Mouse (Mus musculus) limb, embryonic 13.5 days (tissue): ENCODE data around the gene Arl15. TPM values are rescaled to one million over a fixed set of nuclear protein-coding genes. Genes with fewer than 3 reads are reported as not detected.
A peak's percentile ranks its signal among the peaks of the same experiment; 100 is the strongest.

Experiments used
- ATAC-seq: fragments of 200-750 bp; cut with Nextera tagmentation; 2 replicates; pipeline ENCODE4 v1.8.0; 2017; ENCODE audit warnings: low read depth, moderate number of reproducible peaks, moderate TSS enrichment; ENCODE audit not compliant: low FRiP score
- H3K27ac ChIP-seq: fragments of 300-500 bp; sonication (generic); 2 replicates; pipeline ENCODE4 v1.5.1; 2015; ENCODE audit warnings: inconsistent platforms, mild to moderate bottlenecking, moderate library complexity
- H3K27me3 ChIP-seq: fragments of 300-500 bp; sonication (generic); 2 replicates; pipeline ENCODE4 v1.6.1; 2015; ENCODE audit warnings: mild to moderate bottlenecking, inconsistent platforms
- H3K36me3 ChIP-seq: fragments of 300-500 bp; sonication (generic); 2 replicates; pipeline ENCODE4 v1.6.1; 2015; ENCODE audit warnings: inconsistent platforms, mild to moderate bottlenecking, moderate library complexity
- H3K4me1 ChIP-seq: fragments of 300-500 bp; sonication (generic); 2 replicates; pipeline ENCODE4 v1.6.1; 2015; ENCODE audit warnings: inconsistent platforms
- H3K4me2 ChIP-seq: fragments of 300-500 bp; sonication (generic); replicated peaks from 2 replicates; pipeline ENCODE4 v1.6.1; 2015; ENCODE audit warnings: inconsistent platforms, mild to moderate bottlenecking, moderate library complexity
- H3K4me3 ChIP-seq: fragments of 300-500 bp; sonication (generic); 2 replicates; pipeline ENCODE4 v1.5.1; 2015; ENCODE audit warnings: moderate library complexity, mild to moderate bottlenecking, inconsistent platforms
- H3K9ac ChIP-seq: fragments of 300-500 bp; sonication (generic); 2 replicates; pipeline ENCODE4 v1.6.1; 2015; ENCODE audit warnings: mild to moderate bottlenecking, inconsistent platforms
- H3K9me3 ChIP-seq: fragments of 300-500 bp; sonication (generic); 2 replicates; pipeline ENCODE4 v1.6.1; 2016; ENCODE audit warnings: inconsistent platforms
- WGBS: fragments of 180-500 bp; shearing (Covaris S2); methylation state at CpG from one replicate; pipeline ENCODE4 v1.1.7; 2015; 5-methylcytosine and 5-hydroxymethylcytosine counted together
- polyA plus RNA-seq: library from polyadenylated mRNA; unstranded; fragments of >200 nt; fragmentation: Nextera tagmentation; extraction: Ambion mirVana; gene quantifications from 2 replicates; pipeline ENCODE4 v1.2.1, GENCODE M21; 2015

Arl15 gene
- polyA plus RNA-seq, 1 experiment from 2014 or later = 14.2 TPM

DNA sequence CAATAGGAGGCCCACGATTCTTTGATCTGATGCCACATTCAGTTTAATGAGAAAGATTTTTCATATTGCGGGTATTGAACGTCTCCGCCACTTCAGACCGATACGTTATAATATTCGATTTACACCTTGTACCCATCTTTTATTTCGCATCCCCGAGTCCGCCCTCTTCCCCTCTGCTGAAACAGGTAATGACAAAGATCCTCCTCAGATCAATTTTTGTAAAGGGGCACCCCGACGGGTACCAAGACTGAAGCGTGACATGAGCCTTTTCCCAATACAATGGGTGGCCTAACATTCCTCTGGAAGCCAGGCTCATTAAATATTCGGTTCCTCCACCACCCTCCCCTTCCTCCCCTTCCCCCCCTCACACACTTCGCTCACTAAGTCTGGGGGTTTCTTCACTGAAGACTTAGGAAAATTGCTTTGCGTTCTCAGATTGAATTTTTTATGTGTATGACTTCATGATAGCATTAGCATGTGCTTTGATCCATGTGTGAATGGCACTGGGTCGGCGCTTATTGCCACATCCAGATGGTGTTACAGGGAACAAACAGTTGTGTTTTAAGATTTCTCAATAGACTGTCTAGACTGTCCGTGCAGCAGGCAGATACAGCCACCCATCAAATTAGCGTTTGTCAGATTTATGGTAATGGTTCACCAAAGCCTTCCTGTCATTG, 85.5 kb downstream of the Arl15 start:
- no peaks in the 10 kb centered on the region for H3K36me3 ChIP-seq
- ATAC-seq = peak; percentile 38; the same call in 1 of the 2 replicates
- peaks cover 54% of the 10 kb centered on the region for H3K4me1 ChIP-seq
- peaks cover 12% of the 10 kb centered on the region for H3K27me3 ChIP-seq
- H3K27ac ChIP-seq = no peak overlapping the region
- H3K9me3 ChIP-seq = no peaks in the 10 kb centered on the region
- 31% methylated on average over 20 of the region's 20 CpGs for WGBS
- no peak overlapping the region for H3K4me3 ChIP-seq
- no peak overlapping the region for H3K9ac ChIP-seq
- H3K4me2 ChIP-seq = peak overlapping the region; percentile 41; the same call in 1 of the 2 replicates

- H3K4me3 ChIP-seq = no peak overlapping the region
- no peaks in the 10 kb centered on the region for H3K36me3 ChIP-seq
- H3K9me3 ChIP-seq = no peaks in the 10 kb centered on the region
- peaks cover 12% of the 10 kb centered on the region for H3K27me3 ChIP-seq
- no peak overlapping the region for H3K27ac ChIP-seq
- peaks cover 48% of the 10 kb centered on the region for H3K4me1 ChIP-seq
- 19% methylated on average over 19 of the region's 19 CpGs for WGBS
- no peak for ATAC-seq
- no peak overlapping the region for H3K9ac ChIP-seq
- peak overlapping the region; percentile 41 for H3K4me2 ChIP-seq
Observed at GRCm38 (mm10) chr13:113880564-113881171, 86.4 kb downstream of the Arl15 start.

- Histone ChIP-seq H3K9ac (no peak overlapping the region), H3K9me3 (no peaks in the 10 kb centered on the region), H3K27me3 (peaks cover 12% of the 10 kb centered on the region), H3K4me3 (no peak overlapping the region), H3K36me3 (no peaks in the 10 kb centered on the region), H3K4me2 (0 out of 2 replicates have a peak overlapping the region, but pooled peaks have one; percentile 30), H3K27ac (no peak overlapping the region), H3K4me1 (peaks cover 48% of the 10 kb centered on the region)
- ATAC-seq = no peak
- WGBS = 33% methylated on average over 1 of the region's 1 CpGs
Observed at GRCm38 (mm10) chr13:113882959-113883358, 88.7 kb downstream of the Arl15 start.

GRCm38 (mm10) chr13:113887090-113887489, 92.8 kb downstream of the Arl15 start:
- WGBS = 67% methylated on average over 6 of the region's 6 CpGs
- no peak for ATAC-seq

GRCm38 (mm10) chr13:113888126-113888525, 93.8 kb downstream of the Arl15 start:
- H3K4me1 ChIP-seq = peaks cover 23% of the 10 kb centered on the region
- H3K9ac ChIP-seq = no peak overlapping the region
- H3K27ac ChIP-seq = no peak overlapping the region
- no peaks in the 10 kb centered on the region for H3K36me3 ChIP-seq
- H3K9me3 ChIP-seq = no peaks in the 10 kb centered on the region
- 45% methylated on average over 5 of the region's 5 CpGs for WGBS
- no peak overlapping the region for H3K4me2 ChIP-seq
- H3K4me3 ChIP-seq = no peak overlapping the region
- no peaks in the 10 kb centered on the region for H3K27me3 ChIP-seq
- no peak for ATAC-seq

More at GRCm38 (mm10) chr13:113887090-113887489, 92.8 kb downstream of the Arl15 start:
- Histone ChIP-seq H3K9ac (no peak overlapping the region), H3K4me1 (peaks cover 30% of the 10 kb centered on the region), H3K27me3 (no peaks in the 10 kb centered on the region), H3K27ac (no peak overlapping the region), H3K9me3 (no peaks in the 10 kb centered on the region), H3K4me3 (no peak overlapping the region), H3K36me3 (no peaks in the 10 kb centered on the region), H3K4me2 (no peak overlapping the region)

DNA sequence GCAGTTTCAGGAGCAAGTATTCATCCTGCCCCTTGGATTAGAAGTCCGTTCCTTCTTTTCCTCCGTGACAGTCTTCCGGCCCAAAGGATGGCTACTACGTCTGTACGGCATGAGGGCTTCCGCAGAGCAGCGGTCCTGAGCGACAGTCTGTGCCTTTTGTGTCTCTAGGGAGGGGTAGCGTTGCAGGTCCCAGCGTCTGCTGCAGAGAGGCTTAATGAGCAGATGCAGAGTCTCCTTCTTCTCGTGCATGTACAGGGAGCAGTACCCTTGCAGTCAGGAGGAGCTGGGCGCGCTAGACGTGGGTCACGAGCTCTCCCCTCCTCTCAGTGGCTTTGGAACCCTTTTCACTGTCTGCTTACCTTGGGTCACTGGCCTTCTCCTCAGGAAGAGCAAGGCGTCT, 94.4 kb downstream of the Arl15 start:
- Histone ChIP-seq H3K9ac (no peak overlapping the region; the same call in 1 of the 2 replicates), H3K27ac (no peak overlapping the region), H3K27me3 (no peaks in the 10 kb centered on the region), H3K4me1 (peaks cover 20% of the 10 kb centered on the region), H3K9me3 (no peaks in the 10 kb centered on the region), H3K4me3 (no peak overlapping the region), H3K4me2 (0 out of 2 replicates have a peak overlapping the region, but pooled peaks have one; percentile 21), H3K36me3 (no peaks in the 10 kb centered on the region)
- no peak for ATAC-seq
- WGBS = 43% methylated on average over 16 of the region's 16 CpGs

- no peak overlapping the region for H3K4me3 ChIP-seq
- no peaks in the 10 kb centered on the region for H3K27me3 ChIP-seq
- 0 out of 2 replicates have a peak overlapping the region, but pooled peaks have one; percentile 21 for H3K4me2 ChIP-seq
- no peaks in the 10 kb centered on the region for H3K9me3 ChIP-seq
- H3K4me1 ChIP-seq = peaks cover 20% of the 10 kb centered on the region
- no peak overlapping the region for H3K9ac ChIP-seq
- WGBS = 76% methylated on average over 24 of the region's 24 CpGs
- no peak overlapping the region for H3K27ac ChIP-seq
- no peak for ATAC-seq
- no peaks in the 10 kb centered on the region for H3K36me3 ChIP-seq
Observed at GRCm38 (mm10) chr13:113889140-113890055, 95.1 kb downstream of the Arl15 start.

DNA sequence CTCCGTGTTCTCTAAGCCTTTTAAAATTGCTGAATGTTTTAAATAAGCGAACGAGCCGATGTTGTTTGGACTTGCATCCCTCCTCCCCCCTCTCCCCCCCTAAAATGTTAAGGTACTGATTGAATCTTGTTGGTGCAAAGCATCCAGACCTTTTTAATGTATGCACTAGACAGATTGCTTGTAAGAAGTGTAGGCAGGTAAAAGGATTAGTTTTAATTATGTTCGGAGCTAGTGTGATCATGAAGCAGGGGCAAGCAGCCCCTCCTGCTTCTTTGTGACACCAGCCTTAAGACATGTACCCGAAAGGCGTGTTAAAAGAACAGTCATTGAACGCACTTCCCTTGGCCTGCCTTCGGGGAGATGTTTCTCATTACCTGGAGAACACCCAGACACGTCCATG, 102.4 kb downstream of the Arl15 start:
- 56% methylated on average over 10 of the region's 10 CpGs for WGBS
- Histone ChIP-seq H3K4me1 (0 out of 2 replicates have a peak, but pooled peaks cover 10% of the 10 kb centered on the region), H3K9me3 (no peaks in the 10 kb centered on the region), H3K27me3 (no peaks in the 10 kb centered on the region), H3K27ac (no peak overlapping the region; the same call in 1 of the 2 replicates), H3K4me3 (no peak overlapping the region), H3K9ac (no peak overlapping the region), H3K4me2 (no peak overlapping the region), H3K36me3 (no peaks in the 10 kb centered on the region)
- ATAC-seq = no peak

DNA sequence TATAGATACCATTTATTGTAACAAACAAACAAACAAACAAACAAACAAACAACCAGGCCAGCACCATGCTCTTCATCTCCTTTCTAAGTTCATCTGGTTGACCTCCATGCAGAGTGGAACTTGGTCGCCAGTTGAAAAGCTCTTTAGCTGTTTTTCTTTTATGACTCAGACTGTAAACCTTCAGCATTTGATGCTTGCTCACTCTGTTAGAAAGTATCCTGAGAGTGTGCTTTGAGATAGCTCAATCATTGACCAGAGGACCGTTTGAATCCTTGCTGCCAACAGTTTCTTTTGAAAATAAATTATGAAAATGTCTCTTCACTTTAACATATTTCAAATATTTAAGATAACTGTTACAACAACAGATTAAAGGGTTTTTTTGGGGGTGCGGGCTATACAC, 103.2 kb downstream of the Arl15 start:
- H3K9ac ChIP-seq = no peak overlapping the region
- H3K9me3 ChIP-seq = no peaks in the 10 kb centered on the region
- H3K4me1 ChIP-seq = 0 out of 2 replicates have a peak, but pooled peaks cover 10% of the 10 kb centered on the region
- H3K4me2 ChIP-seq = no peak overlapping the region
- H3K4me3 ChIP-seq = no peak overlapping the region
- 87% methylated on average over 3 of the region's 3 CpGs for WGBS
- no peak for ATAC-seq
- no peaks in the 10 kb centered on the region for H3K36me3 ChIP-seq
- no peak overlapping the region for H3K27ac ChIP-seq
- H3K27me3 ChIP-seq = no peaks in the 10 kb centered on the region

DNA sequence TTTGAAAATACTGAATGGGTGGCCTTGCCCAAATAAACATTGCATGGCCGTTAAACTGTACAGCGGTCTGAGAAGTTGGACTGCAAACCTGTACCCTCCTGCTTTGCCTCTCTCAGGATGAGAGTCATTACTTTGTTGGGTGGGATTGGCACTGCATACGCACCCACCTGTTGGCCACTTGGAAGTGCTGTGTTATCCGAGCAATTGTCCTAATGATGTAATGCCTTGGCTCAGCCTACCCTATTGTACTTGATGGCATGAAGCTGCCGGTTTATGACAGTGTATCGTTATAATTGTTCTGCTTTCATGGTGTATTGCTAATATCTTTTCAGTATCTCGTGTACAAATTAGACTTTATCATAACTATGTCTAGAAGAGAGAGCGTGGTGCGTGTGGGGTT, 103.6 kb downstream of the Arl15 start:
- Histone ChIP-seq H3K27ac (no peak overlapping the region), H3K27me3 (no peaks in the 10 kb centered on the region), H3K9ac (no peak overlapping the region), H3K4me2 (no peak overlapping the region), H3K4me3 (no peak overlapping the region), H3K9me3 (no peaks in the 10 kb centered on the region), H3K36me3 (no peaks in the 10 kb centered on the region), H3K4me1 (0 out of 2 replicates have a peak, but pooled peaks cover 7% of the 10 kb centered on the region)
- no peak for ATAC-seq
- WGBS = 87% methylated on average over 9 of the region's 9 CpGs

GRCm38 (mm10) chr13:113901001-113901545, 106.8 kb downstream of the Arl15 start:
- no peak overlapping the region for H3K27ac ChIP-seq
- 91% methylated on average over 11 of the region's 11 CpGs for WGBS
- no peak for ATAC-seq

More at GRCm38 (mm10) chr13:113901001-113901545, 106.8 kb downstream of the Arl15 start:
- 0 out of 2 replicates have a peak, but pooled peaks cover 7% of the 10 kb centered on the region for H3K4me1 ChIP-seq
- no peak overlapping the region for H3K4me3 ChIP-seq
- H3K4me2 ChIP-seq = no peak overlapping the region
- no peak overlapping the region for H3K9ac ChIP-seq
- no peaks in the 10 kb centered on the region for H3K36me3 ChIP-seq
- H3K27me3 ChIP-seq = no peaks in the 10 kb centered on the region
- no peaks in the 10 kb centered on the region for H3K9me3 ChIP-seq
